Mouse (Mus musculus) B cell, adult 2 months (primary cell): ENCODE measurements at regions not wholly inside any gene's neighbourhood (a gene's known extent, or its start where the extent isn't known, plus 50 kb on each side); places are given as distances from the start of the nearest gene placed in this dataset.
A peak's percentile ranks its signal among the peaks of the same experiment; 100 is the strongest.

Source experiments
- DNase-seq, 2 experiments: peaks; one replicate each; pipeline ENCODE4 v3.0.0; 2022

- peak; percentile 60 to 61 for DNase-seq
These were observed 319.0 kb upstream of the Trib2 start for GRCm38 (mm10) chr12:16135602-16136213.

- peak; percentile 49 for DNase-seq
These were observed 317.7 kb upstream of the Trib2 start for GRCm38 (mm10) chr12:16134446-16134845.

GRCm38 (mm10) chr12:16133253-16133652, 316.5 kb upstream of the Trib2 start:
- peak; percentile 69 to 77 for DNase-seq

GRCm38 (mm10) chr12:16131740-16132077, 315.0 kb upstream of the Trib2 start:
- no peak for DNase-seq

- no peak for DNase-seq
These were observed 314.5 kb upstream of the Trib2 start for GRCm38 (mm10) chr12:16131028-16131739.

GRCm38 (mm10) chr12:16130605-16131004, 313.9 kb upstream of the Trib2 start:
- DNase-seq, result no peak

GRCm38 (mm10) chr12:16129923-16130322, 313.2 kb upstream of the Trib2 start:
- no peak for DNase-seq

- DNase-seq, result no peak
These were observed 312.5 kb upstream of the Trib2 start for GRCm38 (mm10) chr12:16129243-16129642.

- DNase-seq, result no peak
These were observed 308.2 kb upstream of the Trib2 start for GRCm38 (mm10) chr12:16124906-16125305.

- no peak for DNase-seq
These were observed 305.8 kb upstream of the Trib2 start for GRCm38 (mm10) chr12:16122353-16123127.

GRCm38 (mm10) chr12:16121787-16122186, 305.1 kb upstream of the Trib2 start:
- no peak for DNase-seq

- no peak for DNase-seq
These were observed 302.0 kb upstream of the Trib2 start for GRCm38 (mm10) chr12:16118710-16119109.

- DNase-seq, result no peak
These were observed 290.2 kb upstream of the Trib2 start for GRCm38 (mm10) chr12:16106946-16107345.

- no peak for DNase-seq
These were observed 282.1 kb upstream of the Trib2 start for GRCm38 (mm10) chr12:16098840-16099239.

- DNase-seq, result no peak
These were observed 275.9 kb upstream of the Trib2 start for GRCm38 (mm10) chr12:16092643-16093042.

GRCm38 (mm10) chr12:16091336-16091735, 274.6 kb upstream of the Trib2 start:
- no peak for DNase-seq

- no peak for DNase-seq
These were observed 266.5 kb upstream of the Trib2 start for GRCm38 (mm10) chr12:16083176-16083575.

- no peak for DNase-seq
These were observed 260.5 kb upstream of the Trib2 start for GRCm38 (mm10) chr12:16077215-16077614.

- no peak for DNase-seq
These were observed 259.2 kb upstream of the Trib2 start for GRCm38 (mm10) chr12:16075962-16076361.

GRCm38 (mm10) chr12:16068940-16069339, 252.2 kb upstream of the Trib2 start:
- DNase-seq, result no peak

- no peak for DNase-seq
These were observed 246.0 kb upstream of the Trib2 start for GRCm38 (mm10) chr12:16062689-16063088.

- no peak for DNase-seq
These were observed 243.7 kb upstream of the Trib2 start for GRCm38 (mm10) chr12:16060461-16060860.

GRCm38 (mm10) chr12:16058255-16058654, 241.5 kb upstream of the Trib2 start:
- DNase-seq, result no peak

- no peak for DNase-seq
These were observed 240.1 kb upstream of the Trib2 start for GRCm38 (mm10) chr12:16056831-16057230.
